ENCODE assay signal across 25 mouse cellular contexts in the genomic region with DNA sequence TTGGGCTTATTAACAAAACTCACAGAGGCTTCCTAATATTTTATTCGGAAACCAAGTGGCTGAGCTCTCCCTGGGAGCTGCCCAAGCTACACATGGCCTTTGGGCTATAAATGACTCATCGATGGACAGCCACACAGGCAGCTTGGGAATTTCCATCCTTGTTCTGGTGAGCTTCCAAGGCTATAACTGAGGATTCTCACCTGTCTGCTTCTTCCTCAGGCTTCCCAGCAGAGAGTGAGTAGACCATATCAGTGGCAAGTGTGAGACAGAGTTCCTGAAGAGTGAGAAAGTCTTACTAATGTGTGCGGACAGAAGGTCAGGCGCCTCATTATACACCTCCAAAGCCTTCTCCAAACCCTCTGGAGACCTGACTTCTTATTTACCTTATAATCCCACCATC.
A peak's percentile ranks its signal among the peaks of the same experiment; 100 is the strongest.
DNase-seq lines count a peak whose midpoint lies in the region; ATAC-seq and TF ChIP-seq lines count a peak whose summit lies in the region.
"Had no signal": no experiment of that assay in that cellular context is flagged by ENCODE, and none has a peak within 500 bp of the region (broad histone marks: within the 10 kb centered on the region; RNA-seq: fewer than 3 reads in every experiment).

No protein-coding gene starts in this region.

- 0 out of 2 replicates have a peak, but pooled peaks have one; percentile 10 for ATAC-seq in monocyte, adult 5-6 weeks (replicated peaks; ENCODE audit: insufficient number of reproducible peaks, low FRiP score, low TSS enrichment, poor library complexity, severe bottlenecking)
- ATAC-seq in hindbrain, embryonic 11.5 days (ENCODE audit: low FRiP score): no peak
- ATAC-seq: forebrain, embryonic 13.5 days; midbrain, embryonic 15.5 days had no signal

- no peak overlapping the region for H3K4me2 ChIP-seq in hindbrain, embryonic 11.5 days (replicated peaks; ENCODE audit: low read depth, low read length)
- H3K4me2 ChIP-seq: forebrain, embryonic 13.5 days; heart, embryonic 15.5 days; hindbrain, embryonic 14.5 days; limb, embryonic 15.5 days; lung, embryonic 15.5 days; midbrain, embryonic 15.5 days; stomach, embryonic 15.5 days had no signal

- peaks cover 2% of the 10 kb centered on the region; the same call in 1 of the 2 replicates for H3K4me1 ChIP-seq in bone marrow, adult 2 months (ENCODE audit: control insufficient read depth, insufficient read depth, low read length)
- no peaks in the 10 kb centered on the region for H3K4me1 ChIP-seq in hindbrain, embryonic 11.5 days (replicated peaks; ENCODE audit: control insufficient read depth, insufficient read depth, low read length)
- H3K4me1 ChIP-seq: forebrain, embryonic 13.5 days; heart, embryonic 15.5 days; limb, embryonic 15.5 days; lung, embryonic 15.5 days; midbrain, embryonic 15.5 days; stomach, embryonic 15.5 days had no signal

- intact Hi-C loops in gastrocnemius, adult 2 months (cut with DNase I): no loop called here

- H3K4me3 ChIP-seq in gastrocnemius, adult 2 months: no peak overlapping the region
- no peak overlapping the region for H3K4me3 ChIP-seq in bone marrow, adult 2 months (replicated peaks; ENCODE audit: control insufficient read depth, low read depth, low read length)
- no peak overlapping the region for H3K4me3 ChIP-seq in hindbrain, embryonic 11.5 days (ENCODE audit: low read depth, low read length)
- H3K4me3 ChIP-seq: forebrain, embryonic 13.5 days; heart, embryonic 15.5 days; left cerebral cortex, adult 2 months; limb, embryonic 15.5 days; lung, embryonic 15.5 days; midbrain, embryonic 15.5 days; stomach, embryonic 15.5 days had no signal

- no peak overlapping the region for H3K9ac ChIP-seq in hindbrain, embryonic 11.5 days (ENCODE audit: low read depth, low read length)
- H3K9ac ChIP-seq: forebrain, embryonic 13.5 days; heart, embryonic 15.5 days; hindbrain, embryonic 14.5 days; limb, embryonic 15.5 days; liver, embryonic 14.5 days; lung, embryonic 15.5 days; midbrain, embryonic 15.5 days; stomach, embryonic 15.5 days had no signal

- DNase-seq in gastrocnemius, adult 2 months: no peak
- no peak for DNase-seq in gastrocnemius, postnatal 10 days
- DNase-seq in MN1 (ENCODE audit: low spot score): peak; percentile 30
- no peak for DNase-seq in frontal cortex, adult 2 months (ENCODE audit: extremely low spot score in 1 of 2, low spot score in 1 of 2)
- no peak for DNase-seq in hindbrain, embryonic 11.5 days (ENCODE audit: low spot score)
- no peak for DNase-seq in layer of hippocampus, adult 9-10 months (ENCODE audit: low spot score)
- DNase-seq: adrenal gland, adult 8-10 months; cerebellum, adult 9-11 months; gastrocnemius, postnatal 14 days; heart, postnatal 36 days; left cerebral cortex, postnatal 4 days; lung, postnatal 4 days; right cerebral cortex, postnatal 14 days; thymus, postnatal 25 days had no signal

- TF ChIP-seq CTCF in gastrocnemius, adult 2 months (IDR thresholded peaks at IDR 0.05): no peak
- no peak for TF ChIP-seq CTCF in bone marrow, adult 2 months (IDR thresholded peaks at IDR 0.05; ENCODE audit: control insufficient read depth, insufficient read depth, low read length)

- no peak for TF ChIP-seq POLR2A in bone marrow, adult 2 months (IDR thresholded peaks at IDR 0.05; ENCODE audit: borderline replicate concordance, control insufficient read depth, low read depth, low read length)

- H3K27ac ChIP-seq in gastrocnemius, adult 2 months: 0 out of 2 replicates have a peak overlapping the region, but pooled peaks have one; percentile 2
- peak overlapping the region; percentile 39 for H3K27ac ChIP-seq in bone marrow, adult 2 months (ENCODE audit: control insufficient read depth, insufficient read depth, low read depth, low read length, poor library complexity)
- no peak overlapping the region for H3K27ac ChIP-seq in hindbrain, embryonic 11.5 days (ENCODE audit: low read depth, low read length)
- H3K27ac ChIP-seq: forebrain, embryonic 13.5 days; heart, embryonic 15.5 days; hindbrain, embryonic 14.5 days; left cerebral cortex, adult 2 months; limb, embryonic 15.5 days; liver, embryonic 14.5 days; lung, embryonic 15.5 days; midbrain, embryonic 15.5 days; stomach, embryonic 15.5 days had no signal

- H3K27me3 ChIP-seq in hindbrain, embryonic 11.5 days (ENCODE audit: control insufficient read depth, insufficient read depth, low read length): no peaks in the 10 kb centered on the region
- H3K27me3 ChIP-seq: forebrain, embryonic 13.5 days; heart, embryonic 15.5 days; limb, embryonic 15.5 days; lung, embryonic 15.5 days; midbrain, embryonic 15.5 days; stomach, embryonic 15.5 days had no signal

- no peaks in the 10 kb centered on the region for H3K36me3 ChIP-seq in hindbrain, embryonic 11.5 days (ENCODE audit: control insufficient read depth, insufficient read depth, low read length)
- H3K36me3 ChIP-seq: heart, embryonic 15.5 days; limb, embryonic 15.5 days; lung, embryonic 15.5 days; midbrain, embryonic 15.5 days; stomach, embryonic 15.5 days had no signal

- WGBS in bone marrow, adult 2 months: 85% methylated on average over 4 of the region's 4 CpGs
- WGBS in hindbrain, embryonic 11.5 days: 83% methylated on average over 4 of the region's 4 CpGs

- H3K9me3 ChIP-seq in hindbrain, embryonic 11.5 days (ENCODE audit: control insufficient read depth, low read length): no peaks in the 10 kb centered on the region
- H3K9me3 ChIP-seq: forebrain, embryonic 13.5 days; heart, embryonic 15.5 days; limb, embryonic 15.5 days; lung, embryonic 15.5 days; midbrain, embryonic 15.5 days; stomach, embryonic 15.5 days had no signal
